Mouse (Mus musculus) stomach, postnatal 0 days (tissue): Measurements from ENCODE around the gene Rab7b. TPM values are rescaled to one million over a fixed set of nuclear protein-coding genes. Genes with fewer than 3 reads are reported as not detected.

Experiments
- ATAC-seq: fragments of 200-750 bp; cut with Nextera tagmentation; 2 replicates; pipeline ENCODE4 v1.8.0; 2017; ENCODE audit not compliant: low FRiP score, low TSS enrichment
- DNase-seq: peaks from one replicate; pipeline ENCODE4 v3.0.0-alpha.2; 2016; ENCODE audit warnings: low spot score
- H3K27ac ChIP-seq: fragments of 300-500 bp; sonication (generic); replicated peaks from 2 replicates; pipeline ENCODE4 v1.5.1; 2014; ENCODE audit warnings: mild to moderate bottlenecking, control low read depth
- H3K27me3 ChIP-seq: fragments of 300-500 bp; sonication (generic); 2 replicates; pipeline ENCODE4 v1.6.1; 2014; ENCODE audit warnings: low read length; ENCODE audit not compliant: control insufficient read depth, insufficient read depth
- H3K36me3 ChIP-seq: fragments of 300-500 bp; sonication (generic); 2 replicates; pipeline ENCODE4 v1.6.1; 2014; ENCODE audit warnings: low read length, mixed read lengths; ENCODE audit not compliant: control insufficient read depth, insufficient read depth
- H3K4me1 ChIP-seq: fragments of 300-500 bp; sonication (generic); replicated peaks from 2 replicates; pipeline ENCODE4 v1.6.1; 2014; ENCODE audit warnings: antibody characterized with exemption; ENCODE audit not compliant: control insufficient read depth, insufficient read depth
- H3K4me2 ChIP-seq: fragments of 300-500 bp; sonication (generic); replicated peaks from 2 replicates; pipeline ENCODE4 v1.6.1; 2014; ENCODE audit warnings: low read depth, mild to moderate bottlenecking, control low read depth, moderate library complexity
- H3K4me3 ChIP-seq: fragments of 300-500 bp; sonication (generic); 2 replicates; pipeline ENCODE4 v1.5.1; 2014; ENCODE audit warnings: low read depth, low read length, control low read depth
- H3K9ac ChIP-seq: fragments of 300-500 bp; sonication (generic); 2 replicates; pipeline ENCODE4 v1.6.1; 2014; ENCODE audit warnings: mild to moderate bottlenecking, low read length, control low read depth, mixed read lengths
- H3K9me3 ChIP-seq: fragments of 300-500 bp; sonication (generic); 2 replicates; pipeline ENCODE4 v1.6.1; 2016; ENCODE audit warnings: low read length; ENCODE audit not compliant: control insufficient read depth
- CTCF ChIP-seq: IDR thresholded peaks from 2 replicates; pipeline ENCODE4 v1.5.1; 2016; ENCODE audit warnings: antibody characterized with exemption, low read depth, mild to moderate bottlenecking, moderate library complexity
- EP300 ChIP-seq: optimal IDR thresholded peaks from 2 replicates; pipeline ENCODE3; 2016; ENCODE audit warnings: antibody characterized with exemption
- WGBS: fragments of 180-500 bp; shearing (Covaris S2); extraction: QIAGEN DNeasy Blood & Tissue Kit; methylation state at CpG from one replicate; pipeline ENCODE4 v1.1.7; 2014; 5-methylcytosine and 5-hydroxymethylcytosine counted together
- polyA plus RNA-seq: library from polyadenylated mRNA; unstranded; fragments of >200 nt; fragmentation: Nextera tagmentation; extraction: Ambion mirVana; gene quantifications from 2 replicates; pipeline ENCODE4 v1.2.1, GENCODE M21; 2015

Gene Rab7b
- polyA plus RNA-seq, 1 experiment from 2014 or later = 13.5 TPM

DNA sequence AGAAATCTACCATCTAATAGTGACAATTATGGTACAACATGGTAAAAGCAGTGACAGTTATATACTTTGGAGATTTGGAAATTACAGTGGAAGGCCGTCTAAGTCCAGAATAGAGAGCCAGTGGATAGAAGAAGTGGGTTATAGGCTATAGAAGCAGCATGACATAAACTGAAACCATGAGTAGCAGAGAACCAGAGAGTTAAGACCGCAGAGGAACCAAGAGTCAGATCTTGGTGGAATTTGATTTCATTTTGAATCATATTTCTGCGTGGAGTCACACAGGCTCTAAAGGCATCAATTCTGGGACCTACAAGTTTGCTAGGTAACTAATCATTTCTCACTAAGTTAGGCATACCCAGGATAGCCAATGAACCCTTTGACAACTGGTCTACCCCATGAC is 10.3 kb downstream of the Rab7b start:
- H3K4me3 ChIP-seq = no peak overlapping the region
- H3K9ac ChIP-seq = no peak overlapping the region
- DNase-seq (no peak), ATAC-seq (no peak)
- 89% methylated on average over 3 of the region's 3 CpGs for WGBS
- no peaks in the 10 kb centered on the region for H3K36me3 ChIP-seq
- H3K27me3 ChIP-seq = no peaks in the 10 kb centered on the region
- H3K4me1 ChIP-seq = no peaks in the 10 kb centered on the region
- no peaks in the 10 kb centered on the region for H3K9me3 ChIP-seq
- TF ChIP-seq CTCF (no peak), EP300 (no peak)
- H3K4me2 ChIP-seq = no peak overlapping the region
- H3K27ac ChIP-seq = no peak overlapping the region

DNA sequence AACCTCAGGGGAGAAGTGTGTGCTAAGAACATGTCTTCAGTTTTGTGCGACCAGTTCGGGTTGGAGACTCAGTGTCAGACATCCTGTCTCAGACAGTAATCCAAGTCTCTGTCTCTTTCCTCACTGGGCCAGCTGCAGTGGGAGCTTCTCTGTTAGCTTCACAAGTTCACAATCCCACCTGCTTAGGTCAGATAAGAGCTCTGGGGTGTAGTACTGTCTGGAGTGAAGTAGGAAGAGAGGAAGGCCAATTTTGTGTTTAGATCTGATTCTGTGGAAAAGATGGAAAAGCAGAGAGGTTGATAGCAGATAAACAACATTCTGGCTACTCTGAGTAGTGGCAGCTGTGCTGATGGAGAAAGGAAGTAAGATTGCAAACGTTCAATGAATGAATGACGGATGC is 11.1 kb downstream of the Rab7b start:
- H3K4me3 ChIP-seq = no peak overlapping the region
- DNase-seq (no peak), ATAC-seq (no peak)
- no peaks in the 10 kb centered on the region for H3K4me1 ChIP-seq
- no peak overlapping the region for H3K27ac ChIP-seq
- 62% methylated on average over 4 of the region's 4 CpGs for WGBS
- no peaks in the 10 kb centered on the region for H3K9me3 ChIP-seq
- H3K9ac ChIP-seq = no peak overlapping the region
- TF ChIP-seq EP300 = no peak
- no peak for TF ChIP-seq CTCF
- H3K27me3 ChIP-seq = no peaks in the 10 kb centered on the region
- no peak overlapping the region for H3K4me2 ChIP-seq
- H3K36me3 ChIP-seq = no peaks in the 10 kb centered on the region

DNA sequence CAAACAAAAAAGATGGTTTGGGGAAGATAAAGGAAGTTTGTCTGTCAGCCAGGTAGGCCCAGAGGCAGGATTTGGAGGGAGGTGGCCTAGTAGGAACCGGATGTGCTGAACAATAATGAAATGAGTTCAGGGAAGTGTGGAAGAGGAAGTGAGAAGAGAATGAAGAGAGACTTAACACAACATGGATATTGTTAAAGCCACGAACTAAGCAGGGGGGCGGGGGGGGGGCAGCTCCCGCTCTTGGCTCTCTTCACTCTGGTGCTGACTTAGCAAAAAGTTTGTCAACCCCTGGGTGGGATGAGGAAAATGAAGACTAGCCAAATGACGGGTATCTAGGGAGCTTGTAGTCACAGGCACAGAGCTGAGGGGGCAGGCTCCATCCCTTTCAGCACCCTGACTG is 12.0 kb downstream of the Rab7b start:
- DNase-seq (no peak), ATAC-seq (no peak)
- no peaks in the 10 kb centered on the region for H3K9me3 ChIP-seq
- H3K4me3 ChIP-seq = no peak overlapping the region
- WGBS = 71% methylated on average over 5 of the region's 5 CpGs
- H3K4me2 ChIP-seq = no peak overlapping the region
- no peaks in the 10 kb centered on the region for H3K4me1 ChIP-seq
- no peak overlapping the region for H3K27ac ChIP-seq
- H3K27me3 ChIP-seq = no peaks in the 10 kb centered on the region
- H3K36me3 ChIP-seq = no peaks in the 10 kb centered on the region
- H3K9ac ChIP-seq = no peak overlapping the region
- no peak for TF ChIP-seq EP300

DNA sequence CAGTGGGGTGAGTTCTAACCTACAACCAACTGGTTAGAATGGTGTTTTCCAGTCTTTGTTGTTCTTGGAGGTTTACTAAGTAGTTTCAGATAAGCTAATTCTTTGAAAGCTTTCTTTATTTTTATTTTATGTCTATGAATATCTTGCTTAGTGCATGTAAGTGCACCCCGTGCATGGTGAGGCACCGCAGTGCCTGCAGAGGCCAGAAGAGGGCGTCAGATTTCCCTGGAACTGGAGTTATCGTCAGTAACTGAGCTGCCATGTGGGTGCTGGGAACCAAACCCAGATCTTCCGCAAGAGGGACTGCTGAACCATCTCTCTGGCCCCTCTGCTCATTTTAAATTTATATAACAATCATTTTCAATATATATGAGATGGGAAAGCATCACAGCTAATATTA is 12.9 kb downstream of the Rab7b start:
- Histone ChIP-seq H3K36me3 (no peaks in the 10 kb centered on the region), H3K9ac (no peak overlapping the region), H3K9me3 (no peaks in the 10 kb centered on the region), H3K27ac (no peak overlapping the region), H3K27me3 (no peaks in the 10 kb centered on the region), H3K4me3 (no peak overlapping the region), H3K4me2 (no peak overlapping the region), H3K4me1 (no peaks in the 10 kb centered on the region)
- TF ChIP-seq CTCF = 0 out of 2 replicates have a peak, but pooled peaks have one; percentile 12
- TF ChIP-seq EP300 = no peak
- DNase-seq = no peak
- WGBS = 88% methylated on average over 5 of the region's 5 CpGs
- ATAC-seq = no peak

DNA sequence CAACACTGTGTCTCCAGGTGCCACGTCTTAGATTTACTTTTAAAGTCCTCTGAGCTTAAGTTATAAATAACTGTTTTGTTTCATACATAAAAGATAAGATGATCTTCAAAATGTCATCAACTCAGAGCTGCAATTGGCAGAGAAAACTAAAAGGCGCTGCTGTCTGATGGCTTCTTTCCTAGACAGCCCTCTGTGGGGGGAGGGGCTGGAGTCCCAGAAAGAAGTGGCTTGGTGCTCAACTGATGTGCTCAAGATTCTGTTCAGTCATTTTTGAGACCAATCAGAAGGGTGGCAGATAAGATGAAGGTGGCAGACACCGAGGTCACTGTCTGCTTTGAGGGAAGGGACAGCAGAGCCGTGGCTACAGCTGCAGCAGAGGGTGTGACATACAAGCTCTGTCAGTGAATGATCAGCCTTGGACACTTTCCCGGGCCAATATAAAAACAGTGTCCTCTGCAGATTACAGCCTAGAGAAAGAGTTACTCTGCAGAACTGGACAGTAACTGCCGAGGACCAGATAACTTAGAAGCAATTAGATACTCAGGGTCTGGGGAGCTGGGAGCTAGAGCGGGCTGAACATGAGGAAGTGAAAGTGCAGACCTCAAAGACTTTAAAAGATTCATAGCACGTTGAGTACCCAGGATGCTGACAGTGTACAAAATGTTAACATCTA is 13.7 kb downstream of the Rab7b start:
- H3K27ac ChIP-seq = no peak overlapping the region
- H3K27me3 ChIP-seq = no peaks in the 10 kb centered on the region
- no peaks in the 10 kb centered on the region for H3K9me3 ChIP-seq
- WGBS = 53% methylated on average over 8 of the region's 8 CpGs
- H3K4me2 ChIP-seq = no peak overlapping the region
- ATAC-seq = no peak
- H3K36me3 ChIP-seq = no peaks in the 10 kb centered on the region
- H3K4me3 ChIP-seq = no peak overlapping the region
- no peak overlapping the region for H3K9ac ChIP-seq
- no peak for TF ChIP-seq CTCF
- no peak for TF ChIP-seq EP300
- no peaks in the 10 kb centered on the region for H3K4me1 ChIP-seq
- DNase-seq = no peak

DNA sequence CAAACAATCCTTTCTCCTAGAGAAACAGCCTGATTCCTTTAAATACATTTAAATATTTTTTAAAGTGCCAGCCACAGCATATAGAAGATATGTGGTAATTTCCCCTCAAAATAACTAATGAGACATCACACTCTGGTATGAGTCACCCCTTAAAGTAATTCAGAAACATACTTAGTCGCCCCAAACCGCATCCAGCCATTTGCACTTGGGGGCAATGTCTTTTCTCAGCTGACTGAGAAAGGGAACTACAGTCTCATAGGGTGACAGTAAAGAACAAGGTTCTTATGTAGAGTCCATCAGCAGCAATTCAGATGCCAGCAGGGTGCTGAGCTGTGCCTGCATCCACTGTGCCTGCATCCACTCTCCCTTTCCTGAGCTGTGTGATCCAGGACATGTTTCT is 15.0 kb downstream of the Rab7b start:
- H3K4me3 ChIP-seq = no peak overlapping the region
- no peak overlapping the region for H3K27ac ChIP-seq
- no peaks in the 10 kb centered on the region for H3K4me1 ChIP-seq
- no peaks in the 10 kb centered on the region for H3K36me3 ChIP-seq
- no peak overlapping the region for H3K4me2 ChIP-seq
- 60% methylated on average over 2 of the region's 2 CpGs for WGBS
- no peak overlapping the region for H3K9ac ChIP-seq
- no peak for TF ChIP-seq CTCF
- no peak for TF ChIP-seq EP300
- ATAC-seq (no peak), DNase-seq (no peak)
- no peaks in the 10 kb centered on the region for H3K27me3 ChIP-seq
- no peaks in the 10 kb centered on the region for H3K9me3 ChIP-seq
